Mouse (Mus musculus) MEL (cell line): ENCODE data around the gene Ube3b.

ENCODE experiments used
- CTCF ChIP-seq, 3 experiments: IDR thresholded peaks in 2 of 3; conservative IDR thresholded peaks in 1 of 3; 2 replicates each; pipeline ENCODE4 v1.5.1; 2011 to 2012; ENCODE audit warnings: low read length in 3 of 3, low read depth in 2 of 3, mild to moderate bottlenecking in 2 of 3, improper control_type of control experiment in 1 of 3, inconsistent platforms in 1 of 3, mixed read lengths in 1 of 3, moderate library complexity in 1 of 3; ENCODE audit not compliant: control insufficient read depth in 1 of 3, insufficient read depth in 1 of 3, poor library complexity in 1 of 3, severe bottlenecking in 1 of 3
- E2F4 ChIP-seq: IDR thresholded peaks from 2 replicates; pipeline ENCODE4 v1.6.1; 2011; ENCODE audit warnings: low read depth, low read length, improper control_type of control experiment, borderline replicate concordance
- EP300 ChIP-seq, 2 experiments: IDR thresholded peaks; 2 replicates each; pipeline ENCODE4 v1.6.1; 2011; ENCODE audit warnings: improper control_type of control experiment in 2 of 2, low read length in 2 of 2, low read depth in 1 of 2, mild to moderate bottlenecking in 1 of 2
- HCFC1 ChIP-seq: IDR thresholded peaks from 2 replicates; pipeline ENCODE4 v1.6.1; 2012; ENCODE audit warnings: low read depth, mild to moderate bottlenecking, inconsistent platforms, low read length, improper control_type of control experiment, moderate library complexity
- JUND ChIP-seq: IDR thresholded peaks from 2 replicates; pipeline ENCODE4 v1.6.1; 2011; ENCODE audit warnings: low read depth, mild to moderate bottlenecking, improper control_type of control experiment, low read length
- MAX ChIP-seq: IDR thresholded peaks from 2 replicates; pipeline ENCODE4 v1.6.1; 2011; ENCODE audit warnings: low read length, improper control_type of control experiment
- MAZ ChIP-seq: IDR thresholded peaks from 2 replicates; pipeline ENCODE4 v1.6.1; 2012; ENCODE audit warnings: low read depth, mild to moderate bottlenecking, inconsistent platforms, low read length, improper control_type of control experiment
- TCF12 ChIP-seq: IDR thresholded peaks from 2 replicates; pipeline ENCODE4 v1.6.1; 2014; ENCODE audit warnings: low read depth, mild to moderate bottlenecking, inconsistent platforms, low read length, improper control_type of control experiment, moderate library complexity
- USF1 ChIP-seq: IDR thresholded peaks from 2 replicates; pipeline ENCODE4 v1.6.1; 2014; ENCODE audit warnings: low read depth, mild to moderate bottlenecking, inconsistent platforms, low read length, improper control_type of control experiment, moderate library complexity
- USF2 ChIP-seq, 2 experiments: IDR thresholded peaks; 2 replicates each; pipeline ENCODE4 v1.6.1; 2011 to 2012; ENCODE audit warnings: improper control_type of control experiment in 2 of 2, low read length in 2 of 2, borderline replicate concordance in 1 of 2, inconsistent platforms in 1 of 2, low read depth in 1 of 2, mild to moderate bottlenecking in 1 of 2; ENCODE audit not compliant: insufficient read depth in 1 of 2
- ZNF384 ChIP-seq: IDR thresholded peaks from 2 replicates; pipeline ENCODE4 v1.6.1; 2012; ENCODE audit warnings: low read depth, mild to moderate bottlenecking, inconsistent platforms, low read length, improper control_type of control experiment

DNA sequence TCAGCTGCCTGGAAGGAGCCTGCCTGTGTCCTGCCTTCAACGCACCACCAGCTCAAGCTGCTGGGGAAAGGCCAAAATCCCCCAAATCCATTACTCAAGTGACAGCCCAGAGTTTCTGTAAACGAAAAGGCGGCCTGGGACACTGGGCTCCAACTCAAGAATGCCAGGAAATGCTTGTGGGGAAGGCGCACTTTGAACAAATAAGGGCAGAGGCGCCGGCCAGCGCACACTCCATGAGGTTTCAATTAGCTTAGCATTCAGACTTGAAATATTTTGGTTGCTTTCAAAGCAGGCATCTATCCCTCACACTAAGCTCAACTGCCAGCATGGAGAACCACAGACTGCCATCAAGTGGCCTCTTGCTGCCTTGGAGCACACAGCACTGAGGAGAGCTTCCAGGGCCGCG, 10.0 kb upstream of the Ube3b start:
- TF ChIP-seq USF2 (IDR thresholded peaks at IDR 0.05; ENCODE audit: borderline replicate concordance in 1 of 2, insufficient read depth in 1 of 2, low read depth in 1 of 2, low read length in 2 of 2) (no peak), USF1 (no peak), HCFC1 (no peak), CTCF (IDR thresholded peaks at IDR 0.05 in 2 of 3, conservative IDR thresholded peaks at IDR 0.05 in 1 of 3; ENCODE audit: control insufficient read depth in 1 of 3, insufficient read depth in 1 of 3, low read depth in 2 of 3, low read length in 3 of 3, poor library complexity in 1 of 3, severe bottlenecking in 1 of 3) (no peak), ZNF384 (no peak), EP300 (IDR thresholded peaks at IDR 0.05; ENCODE audit: low read depth in 1 of 2, low read length in 2 of 2) (no peak), MAZ (no peak), TCF12 (no peak), MAX (no peak), E2F4 (no peak), JUND (no peak)
